Mouse (Mus musculus): ENCODE data around the gene Syde2.
A peak's percentile ranks its signal among the peaks of the same experiment; 100 is the strongest.

Gene Syde2

DNA sequence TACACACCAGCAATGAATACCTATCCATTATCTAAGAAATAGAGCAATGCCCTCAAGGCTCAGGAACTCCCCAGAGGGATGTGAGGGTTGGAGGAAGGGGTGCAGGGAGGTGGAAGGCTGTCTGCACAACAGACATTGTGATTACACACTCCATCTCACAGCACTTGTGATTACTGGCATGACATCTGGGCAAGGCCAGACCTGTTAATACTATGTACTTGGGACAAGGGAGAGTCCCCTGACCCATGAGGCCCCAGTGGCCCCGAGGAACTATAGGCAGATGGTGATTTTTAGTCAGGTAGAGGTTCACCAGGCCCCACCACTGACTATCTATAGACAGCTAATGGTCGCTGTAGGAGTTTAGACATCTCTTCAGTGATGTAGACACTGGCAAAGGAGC is 66.2 kb downstream of the Syde2 start:
- DNase-seq (ENCODE audit: low read depth) = no peak

DNA sequence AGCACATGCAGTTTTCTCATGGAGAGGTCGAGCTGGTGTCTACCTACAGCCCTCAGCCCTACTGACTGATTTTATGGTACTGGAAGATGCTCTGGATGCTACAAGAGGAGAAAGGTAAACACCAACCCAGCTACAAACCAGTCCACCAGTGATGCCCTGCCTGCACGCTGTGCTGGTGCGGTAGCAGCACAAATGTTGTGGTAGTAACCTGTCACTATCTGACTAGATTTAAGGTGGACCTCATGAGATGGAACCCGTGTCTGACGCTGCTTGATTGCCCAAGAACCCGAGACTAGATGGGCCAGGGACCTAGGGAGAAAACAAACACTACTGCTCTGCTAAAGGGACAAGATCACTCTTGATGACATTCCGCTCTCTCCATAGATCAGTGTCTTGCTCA is 69.5 kb downstream of the Syde2 start:
- DNase-seq (ENCODE audit: low read depth) = no peak

DNA sequence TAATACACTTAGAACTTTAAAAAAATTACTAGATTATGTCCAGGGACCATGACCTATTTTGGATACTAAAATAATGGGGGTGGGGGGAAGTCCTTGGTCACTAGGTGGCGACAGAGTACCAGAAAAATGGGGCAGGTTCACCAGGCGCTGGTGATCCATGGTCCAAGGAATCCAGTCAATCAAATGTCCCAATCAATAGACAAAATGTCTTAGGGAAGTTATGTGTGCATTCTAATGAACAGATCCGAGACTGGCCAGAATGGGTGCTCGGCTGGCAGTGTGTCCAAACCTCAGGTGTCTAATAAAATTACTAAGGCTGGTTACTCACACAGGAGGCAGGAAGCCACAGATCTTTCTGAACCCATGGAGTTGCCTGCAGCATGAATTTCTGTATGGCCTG is 70.6 kb downstream of the Syde2 start:
- DNase-seq (ENCODE audit: low read depth) = peak; percentile 76

DNA sequence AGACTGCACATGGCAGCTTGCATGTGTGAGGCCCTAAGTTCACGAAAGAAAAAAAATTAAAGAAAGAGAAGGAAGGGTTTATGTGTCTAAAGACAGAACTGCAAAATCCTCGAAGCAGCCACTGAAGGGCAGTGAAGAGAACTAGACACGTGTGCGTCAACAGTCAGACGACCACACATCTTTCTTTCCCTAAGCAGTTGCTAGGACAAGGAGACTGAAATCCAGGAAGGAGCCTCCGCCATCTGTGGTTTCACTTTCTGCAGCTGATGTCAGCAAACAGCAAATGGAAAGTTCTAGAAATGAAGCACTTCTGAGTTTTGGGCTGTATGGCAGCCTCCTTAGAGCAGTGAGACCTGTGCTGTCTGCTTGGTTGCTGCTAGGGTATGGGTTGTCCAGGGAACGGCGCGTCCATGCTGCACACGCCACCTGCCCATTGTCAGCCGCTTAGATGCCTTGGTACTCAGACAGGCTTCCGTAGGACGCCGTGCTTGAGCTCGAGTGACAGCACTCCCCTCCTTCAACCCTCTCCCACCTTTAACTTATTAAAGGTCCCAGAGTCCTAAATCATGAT is 71.8 kb downstream of the Syde2 start:
- peak; percentile 24 for DNase-seq (ENCODE audit: low read depth)

DNA sequence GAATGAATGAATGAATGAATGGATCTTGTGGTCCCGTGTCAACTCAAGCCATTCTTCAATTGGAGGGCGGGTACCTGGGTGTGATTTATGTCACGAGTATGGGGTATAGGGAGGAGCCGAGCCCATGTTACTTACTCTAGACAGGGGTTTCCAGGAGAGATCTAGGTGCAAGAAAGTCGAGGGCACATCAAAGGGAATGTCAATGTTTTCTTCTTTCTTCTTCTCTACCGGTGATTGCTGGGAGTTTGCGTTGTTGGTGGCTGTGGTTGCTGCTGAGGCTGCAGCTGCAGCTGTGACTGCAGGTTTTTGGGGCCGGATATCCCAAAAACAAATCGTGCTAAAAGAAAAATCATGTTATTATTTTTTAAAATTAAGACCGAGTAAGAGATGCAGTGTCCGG is 75.5 kb downstream of the Syde2 start:
- no peak for DNase-seq (ENCODE audit: low read depth)

DNA sequence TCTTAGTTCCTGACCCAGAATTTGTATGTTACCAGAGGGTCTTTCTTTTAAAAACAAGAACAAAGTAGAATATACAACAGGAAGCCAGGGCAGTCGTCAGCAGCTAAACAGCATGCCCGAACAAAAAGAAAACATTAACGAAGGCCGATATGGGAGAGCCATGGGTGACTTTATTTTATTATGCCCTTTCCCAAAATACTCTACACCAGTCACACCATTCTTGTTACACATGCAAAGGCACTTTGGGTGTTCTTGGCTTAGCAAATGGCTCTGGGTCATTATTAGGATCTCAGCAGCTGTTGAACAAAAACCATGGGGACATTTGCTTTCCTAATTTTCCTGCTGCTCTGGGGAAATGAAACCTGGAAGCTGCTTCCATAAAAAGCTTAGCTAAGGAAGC is 81.6 kb downstream of the Syde2 start:
- no peak for DNase-seq (ENCODE audit: low read depth)

Measured in induced T-regulatory cell, adult 2 months (primary cell).